Mouse (Mus musculus) lung, adult 2 months (tissue): ENCODE data around the gene Tmem176b.

Experiments used
- CTCF ChIP-seq: fragments of 200-500 bp; IDR thresholded peaks from 2 replicates; pipeline ENCODE4 v1.5.1; 2011; ENCODE audit warnings: mild to moderate bottlenecking, low read length, control low read depth; ENCODE audit not compliant: insufficient read depth
- POLR2A ChIP-seq: fragments of 200-500 bp; IDR thresholded peaks from 2 replicates; pipeline ENCODE4 v1.6.1; 2011; ENCODE audit warnings: low read depth, mild to moderate bottlenecking, control low read depth, low read length, borderline replicate concordance; ENCODE audit errors: extremely low read depth

DNA sequence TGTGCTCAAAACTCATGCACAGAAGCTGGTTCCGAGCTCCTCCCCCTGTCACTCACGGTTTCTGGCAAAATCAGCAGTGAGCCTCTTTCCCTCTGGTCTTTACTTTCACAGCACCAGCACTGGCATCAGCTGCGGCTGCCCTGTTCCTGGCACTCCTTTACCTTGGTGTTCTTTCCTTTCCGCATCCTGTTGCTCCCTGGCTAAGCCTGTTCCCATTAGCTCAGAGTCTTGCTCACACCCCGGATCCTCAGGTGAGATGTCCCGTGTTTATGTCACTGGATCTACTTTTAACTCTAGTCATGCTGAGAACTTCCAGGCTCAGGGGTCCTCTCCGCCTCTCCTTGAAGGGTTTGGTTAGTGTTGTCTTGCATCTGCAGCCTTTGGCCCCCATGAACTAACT, 3.8 kb downstream of the Tmem176b start:
- TF ChIP-seq CTCF (no peak), POLR2A (no peak)
